Comparison of ENCODE assay signal across 22 mouse cellular contexts in genomic region chr4:130010723-130011122, GRCm38 (mm10). TPM values are rescaled to one million over a fixed set of nuclear protein-coding genes. Genes with fewer than 3 reads are reported as not detected.
DNase-seq lines count a peak whose midpoint lies in the region; TF ChIP-seq lines count a peak whose summit lies in the region.
"Had no signal": no experiment of that assay in that cellular context is flagged by ENCODE, and none has a peak within 500 bp of the region (broad histone marks: within the 10 kb centered on the region; RNA-seq: fewer than 3 reads in every experiment).

No protein-coding gene starts in this region.

- no peak for TF ChIP-seq POLR2A in CH12.LX (IDR thresholded peaks at IDR 0.05; ENCODE audit: low read depth, low read length)

- H3K9me3 ChIP-seq in CH12.LX (replicated peaks; ENCODE audit: low read length) (no peaks in the 10 kb centered on the region), ES-E14 (ENCODE audit: control insufficient read depth, insufficient read depth, low read depth, low read length) (no peaks in the 10 kb centered on the region)
- H3K9me3 ChIP-seq: G1E had no signal

- DNase-seq in layer of hippocampus, adult 2 months (ENCODE audit: low spot score in 2 of 2) = no peak
- no peak for DNase-seq in layer of hippocampus, adult 9-10 months (ENCODE audit: low spot score)
- no peak for DNase-seq in CH12.LX (ENCODE audit: extremely low read depth)
- no peak for DNase-seq in ES-E14 (ENCODE audit: low read depth, low spot score)
- DNase-seq in kidney, adult 8-10 months = no peak
- no peak for DNase-seq in gastrocnemius, adult 18-20 months (ENCODE audit: low spot score)
- DNase-seq: adrenal gland, adult 2 months; adrenal gland, adult 8-10 months; adrenal gland, postnatal 10 days; adrenal gland, postnatal 14 days; adrenal gland, postnatal 25 days; adrenal gland, postnatal 36 days; B cell, adult 2 months; cerebellum, adult 11 months; cerebellum, adult 11-12 months; cerebellum, adult 18-20 months; cerebellum, adult 2 months; cerebellum, adult 8-10 months had no signal

- H3K27ac ChIP-seq in layer of hippocampus, adult 2 months = peak overlapping the region; percentile 77; the same call in 1 of the 2 replicates
- H3K27ac ChIP-seq in CH12.LX (ENCODE audit: insufficient read depth, low read depth) (no peak overlapping the region), ES-E14 (ENCODE audit: insufficient read depth, low read depth, low read length, poor library complexity, severe bottlenecking) (no peak overlapping the region)

- no peak for TF ChIP-seq CTCF in layer of hippocampus, adult 2 months (conservative IDR thresholded peaks at IDR 0.05)
- no peak for TF ChIP-seq CTCF in CH12.LX (conservative IDR thresholded peaks at IDR 0.05 in 1 of 2, IDR thresholded peaks at IDR 0.05 in 1 of 2; ENCODE audit: low read depth in 2 of 2, low read length in 2 of 2)

- H3K9ac ChIP-seq in CH12.LX (ENCODE audit: insufficient read depth, low read depth) (no peak overlapping the region), ES-E14 (ENCODE audit: insufficient read depth, low read depth, low read length, poor library complexity, severe bottlenecking) (no peak overlapping the region)

- H3K4me1 ChIP-seq in CH12.LX (ENCODE audit: control insufficient read depth in 1 of 2, insufficient read depth in 2 of 2) (no peaks in the 10 kb centered on the region), ES-E14 (ENCODE audit: control insufficient read depth in 2 of 2, insufficient read depth in 2 of 2, low read length in 2 of 2, poor library complexity in 1 of 2) (peaks cover 0 to 23% of the 10 kb centered on the region in 2 experiments; a peak in 3 of 4 replicates)

- in situ Hi-C loops in CH12.LX (cut with MboI; ENCODE audit: low pct_ligation_motif_present, low pct_unique_long_range_greater_than_20kb, low sequenced_read_pairs) (no loop called here), ES-E14 (cut with MboI; ENCODE audit: low sequenced_read_pairs in 2 of 2, unreplicated experiment in 2 of 2) (no loop called here)

- no peak for TF ChIP-seq RAD21 in CH12.LX (IDR thresholded peaks at IDR 0.05; ENCODE audit: low read depth, low read length)

- TF ChIP-seq EP300 in CH12.LX (IDR thresholded peaks at IDR 0.05; ENCODE audit: low read length) = no peak

- H3K36me3 ChIP-seq in CH12.LX (replicated peaks in 1 of 2; ENCODE audit: control insufficient read depth in 1 of 2, insufficient read depth in 1 of 2, low read length in 1 of 2) (no peaks in the 10 kb centered on the region), ES-E14 (ENCODE audit: control insufficient read depth, insufficient read depth, low read length, poor library complexity, severe bottlenecking) (no peaks in the 10 kb centered on the region; the same call in 1 of the 2 replicates)
- H3K36me3 ChIP-seq: G1E had no signal

- H3K27me3 ChIP-seq in CH12.LX (replicated peaks) = peaks cover 93% of the 10 kb centered on the region
- H3K27me3 ChIP-seq: Patski had no signal

- H3K4me3 ChIP-seq in layer of hippocampus, adult 2 months = no peak overlapping the region
- no peak overlapping the region for H3K4me3 ChIP-seq in CH12.LX (replicated peaks in 1 of 3; ENCODE audit: low read depth in 2 of 3, low read length in 2 of 3, poor library complexity in 1 of 3)
- H3K4me3 ChIP-seq in ES-E14 (ENCODE audit: insufficient read depth in 1 of 2, low read depth in 1 of 2, low read length in 2 of 2, poor library complexity in 1 of 2, severe bottlenecking in 1 of 2) = no peak overlapping the region

- dilution Hi-C loops in CH12.LX (cut with MboI; ENCODE audit: extremely low pct_ligation_motif_present, extremely low pct_unique_long_range_greater_than_20kb, low sequenced_read_pairs) = no loop called here

- no peak overlapping the region for H3K4me2 ChIP-seq in CH12.LX (ENCODE audit: insufficient read depth, low read depth, poor library complexity, severe bottlenecking)

- H3K79me2 ChIP-seq in CH12.LX (replicated peaks; ENCODE audit: control insufficient read depth, extremely low read depth, insufficient read depth, poor library complexity, severe bottlenecking) = no peaks in the 10 kb centered on the region

TF ChIP-seq in CH12.LX, 34 proteins besides CTCF, POLR2A, EP300 and RAD21:
- TF ChIP-seq CHD2 (IDR thresholded peaks at IDR 0.05; ENCODE audit: low read length) = peak; percentile 88
- no peak for TF ChIP-seq NELFE (IDR thresholded peaks at IDR 0.05; ENCODE audit: low read depth, low read length)
TF ChIP-seq in CH12.LX: peak in this region for 1.

TF ChIP-seq in ES-E14, 5 proteins besides CTCF, POLR2A, EP300 and RAD21:
- TF ChIP-seq CHD2 (IDR thresholded peaks at IDR 0.05; ENCODE audit: low read depth, low read length) (peak; percentile 86), ZC3H11A (IDR thresholded peaks at IDR 0.05; ENCODE audit: borderline replicate concordance, low read depth, low read length) (no peak)

RNA-seq across cellular contexts. Expression of gene Adgrb2, which starts 26.1 kb away (rescaled TPM):
- total RNA-seq in layer of hippocampus, adult 2 months (2021) = 100 to 1,000 TPM; 549 to 563 TPM
- total RNA-seq in CH12.LX (2012; rRNA removed) = 0.04 and 0.08 TPM in 2 replicates
- not detected in 2 replicates for total RNA-seq in CH12.LX (2014; rRNA removed)
- polyA plus RNA-seq in CH12.LX (2012; ENCODE audit: insufficient read length, low read depth) = not detected in 2 replicates
- 19.5 and 36.2 TPM in 2 replicates for total RNA-seq in ES-E14 (2012; rRNA removed)
- 1 to 10 TPM in 1 of 2 experiments, under 1 TPM in 1; 0.21 to 2.5 TPM for total RNA-seq in gastrocnemius, adult 18-20 months (2021)
- polyA plus RNA-seq: G1E had no signal

RNA-seq across cellular contexts. Expression of gene Col16a1, which starts 36.9 kb away (rescaled TPM):
- 10 to 100 TPM; 14.5 to 15.2 TPM for total RNA-seq in layer of hippocampus, adult 2 months (2021)
- total RNA-seq in CH12.LX (2012; rRNA removed) = 0.13 TPM in 1 of 2 replicates, not detected in the other
- total RNA-seq in CH12.LX (2014; rRNA removed) = not detected in 2 replicates
- polyA plus RNA-seq in CH12.LX (2012; ENCODE audit: insufficient read length, low read depth) = not detected in 2 replicates
- total RNA-seq in ES-E14 (2012; rRNA removed) = 3.1 and 4.9 TPM in 2 replicates
- 1 to 10 TPM; 2.5 to 2.9 TPM for total RNA-seq in gastrocnemius, adult 18-20 months (2021)
- total RNA-seq: G1E had no signal
- polyA plus RNA-seq: activated CD4-positive, CD25-positive, alpha-beta regulatory T cell, adult 4 months; CD4-positive, CD25-positive, alpha-beta regulatory T cell, adult 4 months; G1E had no signal

Comparison
In these comparisons a context has a peak if more than half of its experiments do, and no peak if none do; other contexts are left out.
1. RNA of gene Adgrb2, which starts 26.1 kb away (total RNA-seq): 549 to 563 TPM in layer of hippocampus, adult 2 months; 19.5 to 36.2 TPM in ES-E14, 0.21 to 2.5 TPM in gastrocnemius, adult 18-20 months and 0.04 to 0.08 TPM in CH12.LX; every median in the first group is over 10 times any median in the second.